Mouse (Mus musculus) hindbrain, embryonic 10.5 days (tissue): Measurements from ENCODE around the gene Atp1b2. TPM values are rescaled to one million over a fixed set of nuclear protein-coding genes. Genes with fewer than 3 reads are reported as not detected.
A peak's percentile ranks its signal among the peaks of the same experiment; 100 is the strongest.
"Not testable (repeated sequence)": the region's sequence is repeated elsewhere in the genome, so short reads cannot be mapped to it uniquely, and the experiment has no call there.

Experiments used
- DNase-seq: peaks from one replicate; pipeline ENCODE4 v3.0.0-alpha.2; 2017; ENCODE audit warnings: low spot score
- H3K27ac ChIP-seq: fragments of 300-500 bp; sonication (generic); 2 replicates; pipeline ENCODE4 v1.5.1; 2016; ENCODE audit warnings: mild to moderate bottlenecking, moderate library complexity
- H3K27me3 ChIP-seq: fragments of 300-500 bp; sonication (generic); 2 replicates; pipeline ENCODE4 v1.6.1; 2016; ENCODE audit warnings: mild to moderate bottlenecking; ENCODE audit not compliant: poor library complexity, insufficient read depth, severe bottlenecking
- H3K36me3 ChIP-seq: fragments of 300-500 bp; sonication (generic); 2 replicates; pipeline ENCODE4 v1.6.1; 2016; ENCODE audit warnings: mild to moderate bottlenecking, moderate library complexity
- H3K4me1 ChIP-seq: fragments of 300-500 bp; sonication (generic); replicated peaks from 2 replicates; pipeline ENCODE4 v1.6.1; 2016; ENCODE audit warnings: mild to moderate bottlenecking
- H3K4me3 ChIP-seq: fragments of 300-500 bp; sonication (generic); 2 replicates; pipeline ENCODE4 v1.5.1; 2016; ENCODE audit warnings: mild to moderate bottlenecking, moderate library complexity
- H3K9me3 ChIP-seq: fragments of 300-500 bp; sonication (generic); 2 replicates; pipeline ENCODE4 v1.6.1; 2016; ENCODE audit warnings: mild to moderate bottlenecking, moderate library complexity
- WGBS: fragments of 180-500 bp; shearing (Covaris S2); methylation state at CpG from one replicate; pipeline ENCODE4 v1.1.7; 2016; 5-methylcytosine and 5-hydroxymethylcytosine counted together
- polyA plus RNA-seq: library from polyadenylated mRNA; unstranded; fragments of >200 nt; fragmentation: Nextera tagmentation; extraction: Ambion mirVana; gene quantifications from 2 replicates; pipeline ENCODE4 v1.2.1, GENCODE M21; 2016

Gene Atp1b2
- polyA plus RNA-seq = 7.5 and 7.8 TPM in 2 replicates

DNA sequence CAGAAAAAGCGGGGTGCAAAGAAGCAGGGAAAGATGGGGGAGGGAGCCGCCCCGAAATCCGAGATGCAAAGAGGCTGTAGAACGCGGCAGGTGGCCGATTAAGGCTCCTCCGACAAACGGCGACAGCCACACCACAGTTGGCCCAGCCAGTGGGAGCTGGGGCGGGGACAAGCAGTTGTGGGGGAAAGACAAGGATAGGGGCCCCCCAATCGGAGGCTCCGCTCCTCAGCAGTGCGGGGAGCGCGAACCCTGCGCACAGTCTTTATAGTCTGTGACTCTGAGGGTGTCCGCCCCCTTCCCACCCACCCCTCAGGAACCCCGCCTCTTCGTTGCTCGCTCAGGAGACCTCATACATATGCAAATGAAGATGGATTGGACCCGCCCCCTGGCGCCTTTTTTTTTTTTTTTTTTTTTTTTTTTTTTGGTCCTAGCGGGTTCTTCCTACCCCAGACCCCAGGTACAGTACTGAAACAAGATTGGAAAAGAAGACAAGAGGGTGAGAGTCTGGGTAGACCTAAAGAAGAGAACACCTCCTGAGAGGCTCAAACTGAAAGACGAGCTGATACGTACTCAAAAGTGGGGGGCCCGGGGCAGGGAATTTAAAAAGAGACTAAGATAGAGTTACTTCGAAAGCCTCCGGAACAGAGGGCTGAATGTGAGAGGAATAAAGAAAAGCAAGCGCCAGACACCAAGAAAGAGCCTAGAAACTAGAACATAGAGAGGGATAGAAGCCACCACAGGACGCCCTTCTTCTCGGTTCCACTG lies at the start of gene Atp1b2:
Atp1b2 (minus strand) TSS at position 217 of the 765 bp plus-strand sequence.
- Histone ChIP-seq H3K36me3 (no peaks in the 10 kb centered on the region), H3K27me3 (peaks cover 32% of the 10 kb centered on the region), H3K9me3 (no peaks in the 10 kb centered on the region), H3K27ac (peak within 1 kb of the TSS; percentile 86), H3K4me3 (peak within 1 kb of the TSS; percentile 76), H3K4me1 (peaks cover 37% of the 10 kb centered on the region)
- DNase-seq = peak; percentile 75
- WGBS = 3% methylated on average over 32 of the region's 32 CpGs

GRCm38 (mm10) chr11:69654760-69655159 lies 49.0 kb upstream of the Atp1b2 start:
- Histone ChIP-seq H3K36me3 (peaks cover 97% of the 10 kb centered on the region), H3K4me1 (peaks cover 34% of the 10 kb centered on the region), H3K27ac (0 out of 2 replicates have a peak overlapping the region, but pooled peaks have one; percentile 66), H3K27me3 (no peaks in the 10 kb centered on the region), H3K9me3 (no peaks in the 10 kb centered on the region), H3K4me3 (no peak overlapping the region)
- DNase-seq = no peak
- WGBS = 49% methylated on average over 9 of the region's 9 CpGs

DNA sequence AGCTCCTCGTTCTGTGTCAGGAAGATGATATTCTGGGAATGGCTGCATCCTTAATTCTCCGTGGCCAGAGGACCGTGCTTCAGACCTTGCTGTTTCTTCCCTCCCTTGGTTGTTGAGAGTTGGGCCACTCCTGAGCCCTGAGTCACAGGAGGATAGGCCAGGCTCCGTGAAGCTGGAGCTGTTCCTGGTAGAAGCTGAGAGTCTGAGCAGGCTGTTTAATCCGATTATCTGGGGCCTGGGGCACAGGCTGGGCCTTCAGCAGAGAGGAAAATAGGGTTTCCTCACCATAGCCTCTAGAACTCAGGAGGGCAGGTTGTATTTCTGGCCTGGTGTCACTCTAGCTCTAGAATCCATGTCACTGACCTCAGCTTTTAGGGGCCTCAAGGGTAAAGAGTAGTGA lies 47.7 kb upstream of the Atp1b2 start:
- H3K27me3 ChIP-seq = no peaks in the 10 kb centered on the region
- no peak for DNase-seq
- peaks cover 34% of the 10 kb centered on the region for H3K4me1 ChIP-seq
- no peak overlapping the region for H3K4me3 ChIP-seq
- peak overlapping the region; percentile 16; the same call in 1 of the 2 replicates for H3K27ac ChIP-seq
- H3K36me3 ChIP-seq = peaks cover 98% of the 10 kb centered on the region
- 83% methylated on average over 5 of the region's 5 CpGs for WGBS
- H3K9me3 ChIP-seq = no peaks in the 10 kb centered on the region

DNA sequence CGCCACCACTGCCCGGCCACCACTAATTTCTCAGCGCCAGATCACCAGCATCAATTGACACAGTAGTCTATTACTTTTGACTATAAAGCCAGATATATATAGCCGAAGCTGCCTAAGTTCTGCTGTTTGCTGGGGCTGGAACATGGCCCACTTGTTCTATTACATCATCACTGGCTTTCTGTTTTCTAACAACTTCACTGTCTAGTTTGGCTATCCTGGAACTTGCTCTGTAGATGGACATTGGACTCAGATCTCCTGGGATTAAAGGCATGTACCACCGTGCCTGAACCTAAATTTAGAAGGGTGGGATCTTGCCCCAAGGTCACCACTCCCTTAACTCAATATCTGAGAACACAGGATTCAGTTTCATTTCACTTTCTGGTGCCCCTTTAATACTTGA lies 40.1 kb upstream of the Atp1b2 start:
- Histone ChIP-seq H3K36me3 (peaks cover 99% of the 10 kb centered on the region), H3K27ac (no peak overlapping the region), H3K4me1 (no peaks in the 10 kb centered on the region), H3K27me3 (no peaks in the 10 kb centered on the region), H3K4me3 (no peak overlapping the region), H3K9me3 (no peaks in the 10 kb centered on the region)
- 94% methylated on average over 5 of the region's 5 CpGs for WGBS
- DNase-seq = no peak

DNA sequence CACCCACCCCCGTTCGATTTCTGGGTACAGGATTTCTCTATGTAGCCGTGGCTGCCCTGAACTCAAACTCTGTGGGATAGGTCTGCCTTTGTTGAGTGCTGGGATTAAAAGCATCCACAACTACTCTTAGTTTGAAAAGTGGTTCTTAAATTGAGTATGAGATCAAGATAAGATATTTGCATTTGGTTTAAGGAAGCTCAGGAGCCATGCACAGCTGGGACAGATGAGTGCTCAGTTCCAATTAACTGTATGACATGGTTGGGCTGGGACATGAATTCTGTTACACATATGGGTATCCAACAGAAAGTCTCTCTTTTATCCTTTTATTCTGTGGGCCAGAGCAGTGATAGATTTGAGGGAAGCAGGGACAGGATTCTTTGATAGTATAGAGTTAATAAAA lies 29.7 kb upstream of the Atp1b2 start:
- peak overlapping the region; percentile 6; the same call in 1 of the 2 replicates for H3K4me3 ChIP-seq
- no peak for DNase-seq
- WGBS = 94% methylated on average over 3 of the region's 3 CpGs

DNA sequence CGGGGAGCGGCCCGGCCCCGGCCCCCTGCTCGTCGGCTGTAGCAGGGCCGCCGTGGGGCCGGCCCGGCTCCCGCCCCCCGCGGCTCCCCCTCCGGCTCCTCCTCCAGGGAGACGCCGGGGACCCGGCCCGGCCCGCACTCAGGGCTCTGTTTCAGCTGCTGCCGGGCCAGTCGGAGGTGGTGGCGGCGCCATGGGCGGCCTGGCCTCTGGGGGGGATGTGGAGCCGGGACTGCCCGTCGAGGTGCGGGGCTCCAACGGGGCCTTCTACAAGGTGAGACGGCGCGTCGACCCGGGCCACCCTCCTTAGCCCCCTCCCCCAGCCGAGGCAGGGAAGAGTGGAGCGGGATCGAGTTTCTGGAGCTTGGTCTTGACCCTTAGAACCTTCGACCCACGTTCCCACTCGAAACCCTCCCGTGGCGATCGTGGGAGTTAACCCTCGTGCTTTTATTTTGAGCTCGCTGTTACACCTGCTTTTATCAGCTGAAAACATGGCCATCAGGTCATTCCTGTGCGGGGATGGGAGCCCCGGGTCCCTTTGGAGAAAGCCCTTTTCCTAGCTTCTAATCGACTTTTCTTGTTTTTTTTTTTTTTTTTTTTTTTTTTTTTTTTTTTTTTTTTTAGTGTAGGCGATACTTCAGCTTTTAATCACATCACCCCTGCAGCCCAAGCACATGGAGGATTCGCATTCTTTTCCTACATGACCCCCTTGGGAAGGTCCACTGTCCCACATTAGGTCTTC lies 27.6 kb upstream of the Atp1b2 start:
- Histone ChIP-seq H3K27me3 (no peaks in the 10 kb centered on the region), H3K9me3 (no peaks in the 10 kb centered on the region), H3K36me3 (peaks cover 31% of the 10 kb centered on the region), H3K4me3 (peak overlapping the region; percentile 100), H3K27ac (peak overlapping the region; percentile 99), H3K4me1 (peaks cover 28% of the 10 kb centered on the region)
- WGBS = under 1% methylated on average over 50 of the region's 50 CpGs
- no peak for DNase-seq

More for the DNA sequence above, 29.7 kb upstream of the Atp1b2 start:
- Histone ChIP-seq H3K27ac (no peak overlapping the region), H3K4me1 (peaks cover 28% of the 10 kb centered on the region), H3K27me3 (no peaks in the 10 kb centered on the region), H3K9me3 (no peaks in the 10 kb centered on the region), H3K36me3 (peaks cover 51% of the 10 kb centered on the region)

DNA sequence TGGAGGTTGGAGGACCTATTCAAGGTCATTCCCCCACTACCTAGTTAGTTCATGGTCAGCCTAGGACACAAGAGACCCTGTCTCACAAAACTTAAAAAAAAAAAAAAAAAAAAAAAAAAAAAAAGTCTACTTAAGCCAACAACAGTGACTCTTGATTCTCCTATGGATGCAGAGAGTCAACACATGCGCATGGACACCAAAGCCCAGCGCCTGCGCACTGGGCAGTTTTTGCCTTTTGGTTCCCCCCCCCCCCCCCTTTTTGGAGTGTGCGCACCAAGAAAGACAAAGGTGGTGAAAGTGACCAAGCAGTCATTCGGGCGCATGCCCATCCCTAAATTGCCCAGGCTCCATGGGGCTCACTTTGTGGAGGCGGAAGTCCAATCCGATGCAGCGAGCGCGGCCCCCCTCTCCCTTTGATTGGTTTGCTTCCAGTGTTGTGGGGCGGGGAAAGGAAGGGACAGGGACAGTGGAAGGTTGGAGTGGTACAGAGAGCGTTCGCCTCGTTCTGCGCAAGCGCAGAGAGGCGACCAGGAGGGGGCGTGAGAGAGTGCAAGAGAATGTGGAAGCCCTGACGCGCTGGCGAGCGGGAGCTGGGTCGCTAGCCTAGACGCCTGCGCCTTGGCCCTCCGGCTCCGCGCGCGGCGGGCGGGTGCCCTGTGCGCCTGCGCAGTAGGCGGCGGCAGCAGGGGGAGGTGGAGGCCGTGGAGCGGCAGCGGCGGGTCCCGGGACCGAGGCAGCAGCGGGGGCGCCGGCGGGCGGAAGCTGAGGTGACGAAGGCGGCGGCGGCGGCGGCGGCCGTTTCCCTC lies 26.7 kb upstream of the Atp1b2 start, which contains the start of gene Fxr2:
Fxr2 (plus strand) TSS at position 707 of the 806 bp plus-strand sequence.
- peaks cover 22% of the 10 kb centered on the region for H3K36me3 ChIP-seq
- peak; percentile 100 for DNase-seq
- no peaks in the 10 kb centered on the region for H3K9me3 ChIP-seq
- H3K4me1 ChIP-seq = peaks cover 28% of the 10 kb centered on the region
- peak within 1 kb of the TSS; percentile 100 for H3K4me3 ChIP-seq
- peak within 1 kb of the TSS; percentile 99 for H3K27ac ChIP-seq
- H3K27me3 ChIP-seq = no peaks in the 10 kb centered on the region
- WGBS = under 1% methylated on average over 56 of the region's 56 CpGs

GRCm38 (mm10) chr11:69629802-69630201 lies 24.1 kb upstream of the Atp1b2 start:
- Histone ChIP-seq H3K27ac (no peak overlapping the region), H3K36me3 (no peaks in the 10 kb centered on the region), H3K9me3 (no peaks in the 10 kb centered on the region), H3K4me3 (no peak overlapping the region), H3K27me3 (no peaks in the 10 kb centered on the region), H3K4me1 (peaks cover 19% of the 10 kb centered on the region)
- DNase-seq = no peak
- WGBS = 71% methylated on average over 1 of the region's 1 CpGs

- DNase-seq = peak; percentile 86
- Histone ChIP-seq H3K36me3 (no peaks in the 10 kb centered on the region), H3K4me1 (peaks cover 9% of the 10 kb centered on the region; the same call in 1 of the 2 replicates), H3K9me3 (no peaks in the 10 kb centered on the region), H3K27ac (no peak overlapping the region), H3K27me3 (no peaks in the 10 kb centered on the region), H3K4me3 (no peak overlapping the region)
- WGBS = 36% methylated on average over 6 of the region's 6 CpGs
Observed at GRCm38 (mm10) chr11:69628286-69628685, 22.5 kb upstream of the Atp1b2 start.

- not testable (repeated sequence) for H3K36me3 ChIP-seq, H3K27me3 ChIP-seq, H3K4me3 ChIP-seq, H3K9me3 ChIP-seq, H3K27ac ChIP-seq, DNase-seq
- peaks cover 22% of the 10 kb centered on the region for H3K4me1 ChIP-seq
- 94% methylated on average over 2 of the region's 2 CpGs for WGBS
Observed at GRCm38 (mm10) chr11:69624339-69624738, 18.6 kb upstream of the Atp1b2 start.

DNA sequence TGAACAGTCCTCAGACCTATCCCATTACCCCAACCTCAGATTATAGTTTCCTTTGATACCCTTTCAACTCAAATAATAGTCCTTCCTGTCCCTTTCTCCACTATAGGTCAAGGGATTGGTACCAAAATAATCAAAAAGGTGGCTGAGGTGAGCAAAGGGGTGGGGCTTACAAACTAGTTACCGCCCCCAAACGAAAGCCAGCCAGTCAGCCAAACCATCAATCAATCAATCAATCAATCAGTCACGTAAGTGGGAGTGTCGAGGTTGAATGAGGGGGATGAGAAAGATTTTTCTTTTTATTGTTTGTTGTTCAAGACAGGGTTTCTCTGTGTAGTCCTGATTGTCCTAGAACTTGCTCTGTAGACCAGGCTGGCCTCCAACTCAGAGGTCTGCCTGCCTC lies 17.3 kb upstream of the Atp1b2 start:
- no peak for DNase-seq
- Histone ChIP-seq H3K36me3 (no peaks in the 10 kb centered on the region), H3K4me1 (peaks cover 22% of the 10 kb centered on the region), H3K27me3 (no peaks in the 10 kb centered on the region), H3K4me3 (peak overlapping the region; percentile 64; the same call in 1 of the 2 replicates), H3K27ac (peak overlapping the region; percentile 94; the same call in 1 of the 2 replicates), H3K9me3 (no peaks in the 10 kb centered on the region)
- WGBS = 65% methylated on average over 4 of the region's 4 CpGs

DNA sequence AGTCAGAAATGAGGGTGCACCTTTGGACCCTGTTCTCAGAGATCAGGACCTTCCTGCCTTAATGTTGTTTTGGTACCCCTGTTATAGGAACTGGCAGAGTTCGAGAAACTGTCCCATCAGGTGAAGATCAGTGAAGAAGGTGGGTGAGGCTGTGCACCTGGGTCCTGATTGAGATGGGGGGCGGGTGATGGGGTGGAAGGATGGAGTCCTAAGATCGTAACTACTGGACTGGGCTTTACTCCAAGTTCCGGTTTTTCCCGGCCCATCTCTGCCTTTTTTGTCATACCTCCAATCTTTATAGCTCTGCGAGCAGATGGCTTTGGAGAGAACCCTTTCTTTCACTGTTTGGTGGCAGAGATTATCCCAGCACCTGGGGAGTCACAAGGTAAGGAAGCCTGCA lies 16.7 kb upstream of the Atp1b2 start:
- Histone ChIP-seq H3K9me3 (no peaks in the 10 kb centered on the region), H3K27me3 (no peaks in the 10 kb centered on the region), H3K4me3 (peak overlapping the region; percentile 64), H3K36me3 (no peaks in the 10 kb centered on the region), H3K27ac (peak overlapping the region; percentile 94), H3K4me1 (peaks cover 22% of the 10 kb centered on the region)
- DNase-seq = no peak
- WGBS = 52% methylated on average over 6 of the region's 6 CpGs
